Mouse (Mus musculus) granulocyte monocyte progenitor cell, adult 5-6 weeks (primary cell): Measurements from ENCODE around the gene Gm1043. TPM values are rescaled to one million over a fixed set of nuclear protein-coding genes. Genes with fewer than 3 reads are reported as not detected.

Source experiments
- ATAC-seq: replicated peaks from 2 replicates; pipeline ENCODE4 v1.8.0; 2016; ENCODE audit warnings: mild to moderate bottlenecking, moderate TSS enrichment, inconsistent platforms; ENCODE audit not compliant: poor library complexity, severe bottlenecking
- total RNA-seq, 2 experiments: library from RNA; stranded (forward) in 1 of 2; stranded (reverse) in 1 of 2; fragments of 200-712, 200-1000 nt in 1 of 2; fragments of >200 nt in 1 of 2; fragmentation: Nextera tagmentation in 1 of 2; gene quantifications; 2 replicates each; pipeline ENCODE4 v1.2.3; 2014 to 2017

Gene Gm1043
- total RNA-seq, 2 experiments from 2014 or later: not detected

DNA sequence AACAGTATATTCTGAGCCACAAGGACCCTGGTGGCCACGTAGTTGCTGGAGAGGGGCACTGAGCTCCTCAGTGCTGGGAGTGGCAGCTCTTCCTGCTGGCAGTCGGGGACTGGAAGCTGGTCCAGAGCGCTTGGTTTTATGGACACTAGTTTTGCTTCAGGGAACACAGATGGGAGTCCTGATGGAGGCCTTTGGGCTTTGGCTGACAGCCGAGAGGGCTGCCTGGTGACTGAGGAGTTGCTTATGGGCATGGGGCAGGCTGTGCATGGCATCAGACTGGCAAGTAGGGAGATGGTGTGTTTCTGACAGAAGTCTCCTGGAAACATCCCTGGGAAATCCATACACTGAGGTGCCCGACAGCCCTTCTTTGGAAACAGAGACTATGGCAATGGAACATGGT is 105.2 kb downstream of the Gm1043 start:
- ATAC-seq: no peak

- no peak for ATAC-seq
Observed at GRCm38 (mm10) chr5:37196196-37196595, 111.0 kb downstream of the Gm1043 start.

GRCm38 (mm10) chr5:37196666-37197250 is 111.6 kb downstream of the Gm1043 start:
- ATAC-seq: no peak

DNA sequence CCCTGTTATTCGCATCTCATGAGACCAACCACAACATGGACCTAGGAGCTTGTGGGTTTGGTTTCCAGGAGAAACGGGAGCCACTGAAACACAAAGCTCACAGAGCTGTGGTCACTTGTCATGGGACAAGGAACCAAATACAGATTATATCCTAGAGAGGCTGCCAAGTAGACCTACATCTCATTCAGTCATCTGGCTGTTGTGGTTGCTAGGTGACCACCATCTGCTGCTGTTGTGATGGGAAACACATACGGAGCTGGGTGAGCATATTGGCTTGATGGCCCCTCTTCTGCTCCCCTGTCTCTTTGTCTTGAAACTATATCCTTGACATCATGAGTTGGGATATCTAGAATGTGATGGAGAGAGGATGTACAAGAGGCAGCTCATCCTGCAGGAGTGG is 112.3 kb downstream of the Gm1043 start:
- ATAC-seq: no peak

- no peak for ATAC-seq
Observed at GRCm38 (mm10) chr5:37198011-37198688, 113.0 kb downstream of the Gm1043 start.

GRCm38 (mm10) chr5:37202285-37202684 is 117.1 kb downstream of the Gm1043 start:
- ATAC-seq: no peak

DNA sequence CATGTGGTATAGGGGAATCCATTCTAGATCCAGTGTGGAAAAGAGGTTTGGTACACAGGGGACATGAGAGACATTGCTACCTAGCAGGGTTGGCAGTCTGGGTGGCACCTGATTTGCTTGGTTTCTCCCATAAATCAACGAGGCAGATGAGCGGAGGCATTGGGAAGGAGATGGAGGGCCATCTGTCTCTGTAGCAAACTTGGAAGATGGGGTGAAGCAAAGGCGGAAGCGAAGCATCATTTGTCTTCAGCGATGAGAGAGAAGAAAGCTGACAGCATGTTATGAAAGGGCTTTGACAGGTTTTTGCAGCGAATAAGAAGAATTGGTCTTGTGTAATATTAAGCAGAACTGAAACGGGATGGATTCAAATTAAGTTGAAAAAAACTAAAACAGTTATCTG is 119.7 kb downstream of the Gm1043 start:
- no peak for ATAC-seq

GRCm38 (mm10) chr5:37205420-37205819 is 120.2 kb downstream of the Gm1043 start:
- no peak for ATAC-seq

DNA sequence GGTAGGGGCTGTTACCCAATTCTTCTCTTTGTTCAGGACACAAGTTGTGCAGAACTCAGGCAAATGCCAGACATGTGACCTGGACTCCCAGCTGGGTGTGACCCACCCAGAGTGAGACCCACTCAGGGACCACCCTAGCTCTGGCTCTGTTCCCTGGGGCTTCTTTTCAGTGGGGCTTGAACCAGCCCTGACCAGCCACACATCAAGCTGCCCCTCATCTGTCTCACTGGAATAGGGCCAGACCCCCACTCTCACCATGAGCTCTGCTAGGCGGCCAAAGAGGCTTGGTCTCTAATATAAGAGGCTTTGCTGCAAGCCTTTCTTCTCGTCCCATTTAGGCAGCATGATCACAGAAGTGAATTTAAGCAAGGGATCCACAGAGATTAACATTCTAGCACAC is 121.2 kb downstream of the Gm1043 start:
- no peak for ATAC-seq

DNA sequence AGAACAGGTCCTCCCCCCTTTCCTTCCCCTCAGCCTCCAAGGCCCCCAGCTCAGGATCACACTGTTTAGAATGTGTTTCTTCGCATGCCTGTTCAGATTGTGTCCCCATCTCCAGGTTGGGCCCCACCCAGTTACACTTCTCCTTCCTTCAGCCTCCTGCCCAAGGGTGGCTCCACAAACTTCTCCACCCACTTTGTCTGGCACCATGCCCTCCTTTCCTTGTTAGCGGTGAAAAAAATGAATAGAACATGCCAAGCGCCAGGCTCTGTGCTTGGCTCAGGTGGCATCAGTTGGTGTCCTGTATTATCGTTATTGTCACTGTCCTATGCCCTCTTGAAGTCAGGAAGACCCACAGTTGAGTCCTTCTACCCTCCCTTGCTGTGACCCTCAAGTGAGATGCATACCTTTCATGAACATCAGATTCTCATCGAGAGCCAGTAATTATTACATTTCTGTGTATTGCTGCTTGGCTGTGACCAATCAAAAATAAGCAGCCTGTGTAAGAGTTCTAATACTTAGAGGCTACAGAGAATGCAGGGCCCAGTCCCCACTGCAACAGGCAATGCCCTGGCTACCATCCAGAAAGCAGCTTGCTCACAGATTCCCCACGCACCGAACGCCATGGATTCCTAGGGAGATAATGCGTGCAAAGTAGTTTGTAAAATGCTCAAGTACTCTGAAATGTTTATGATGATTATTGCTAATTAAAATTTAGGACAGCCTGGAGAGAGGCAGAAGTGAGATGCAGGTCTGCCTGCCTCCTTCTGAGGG is 128.0 kb downstream of the Gm1043 start:
- no peak for ATAC-seq

GRCm38 (mm10) chr5:37213709-37214103 is 128.5 kb downstream of the Gm1043 start:
- ATAC-seq: no peak

GRCm38 (mm10) chr5:37214614-37215013 is 129.4 kb downstream of the Gm1043 start:
- no peak for ATAC-seq

- no peak for ATAC-seq
Observed at GRCm38 (mm10) chr5:37215276-37215675, 130.1 kb downstream of the Gm1043 start.

- ATAC-seq: no peak
Observed at GRCm38 (mm10) chr5:37219615-37220014, 134.4 kb downstream of the Gm1043 start.

DNA sequence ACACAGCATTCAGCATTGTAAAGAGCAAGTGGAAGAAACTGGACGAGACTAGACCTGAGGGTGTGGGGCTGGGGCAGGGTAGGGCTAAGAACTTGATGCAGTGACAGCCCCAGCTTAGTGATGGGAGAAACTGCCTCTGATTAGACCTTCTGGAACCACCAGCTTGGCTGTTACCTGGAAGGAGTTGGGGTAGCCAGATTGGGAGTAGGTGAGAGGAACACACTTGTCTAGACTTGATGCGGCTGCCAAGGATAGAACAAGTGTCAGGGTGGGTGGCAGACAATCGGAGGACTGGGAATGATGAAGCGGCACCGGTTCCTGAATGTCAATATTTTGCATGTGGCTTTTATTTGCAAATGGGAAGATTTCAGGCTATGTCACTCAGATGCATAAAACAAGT is 135.4 kb downstream of the Gm1043 start:
- ATAC-seq: no peak

GRCm38 (mm10) chr5:37221563-37221962 is 136.4 kb downstream of the Gm1043 start:
- no peak for ATAC-seq

DNA sequence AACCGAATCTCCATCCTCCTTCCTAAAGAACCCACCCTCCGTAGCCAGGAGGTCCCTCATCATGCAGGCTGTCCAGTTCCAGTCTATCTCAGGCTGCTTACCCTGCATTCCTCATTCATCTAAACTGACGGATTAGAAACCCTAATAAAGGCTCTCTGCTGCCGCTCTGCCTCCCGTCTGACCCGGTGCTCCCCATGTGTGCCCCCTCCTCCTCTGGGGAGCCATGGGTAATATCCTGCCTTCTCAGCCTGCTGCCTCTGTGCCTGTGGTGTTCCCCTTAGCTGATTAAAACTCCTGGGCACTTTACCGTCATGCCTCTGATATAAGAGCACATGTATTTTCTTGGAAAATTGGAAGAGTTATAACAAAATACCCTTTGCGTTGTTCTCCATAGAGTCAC is 137.1 kb downstream of the Gm1043 start:
- no peak for ATAC-seq

- no peak for ATAC-seq
Observed at GRCm38 (mm10) chr5:37225708-37226107, 140.5 kb downstream of the Gm1043 start.

- no peak for ATAC-seq
Observed at GRCm38 (mm10) chr5:37227956-37228680, 142.9 kb downstream of the Gm1043 start.

GRCm38 (mm10) chr5:37228894-37229293 is 143.7 kb downstream of the Gm1043 start:
- no peak for ATAC-seq

DNA sequence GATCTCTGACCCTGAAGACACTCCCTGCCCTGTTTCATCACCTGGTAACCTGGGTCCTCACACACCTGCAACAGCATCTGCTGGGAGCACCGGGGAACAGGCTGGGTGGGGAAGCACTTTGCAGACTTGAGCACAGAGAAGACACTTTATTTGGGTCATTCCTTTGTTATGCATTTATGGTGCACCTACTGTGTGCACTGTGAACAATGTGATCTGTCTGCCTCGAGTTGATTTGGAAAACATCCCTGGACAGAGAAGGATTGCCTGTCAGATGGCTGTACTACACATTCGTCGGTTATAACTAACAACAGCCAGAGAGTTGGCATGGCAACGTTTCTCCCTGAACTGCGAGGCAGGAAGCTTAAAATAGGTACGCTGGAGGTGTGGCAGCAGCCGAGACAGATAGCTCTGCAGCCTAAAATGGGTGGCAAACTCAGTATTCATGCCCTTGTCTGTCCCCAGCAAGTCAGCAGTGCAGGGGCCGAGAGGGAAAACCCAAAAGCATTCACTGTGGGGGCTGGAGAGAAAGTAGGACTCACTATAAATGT is 147.9 kb downstream of the Gm1043 start:
- ATAC-seq: no peak
